Mouse (Mus musculus): ENCODE measurements around the gene Neurl1b.

Neurl1b gene

GRCm38 (mm10) chr17:26494642-26495468, 80.2 kb downstream of the Neurl1b start:
- DNase-seq (ENCODE audit: low spot score), result no peak
